Mouse (Mus musculus): ENCODE data around the gene Olfr1174-ps.

Olfr1174-ps gene

DNA sequence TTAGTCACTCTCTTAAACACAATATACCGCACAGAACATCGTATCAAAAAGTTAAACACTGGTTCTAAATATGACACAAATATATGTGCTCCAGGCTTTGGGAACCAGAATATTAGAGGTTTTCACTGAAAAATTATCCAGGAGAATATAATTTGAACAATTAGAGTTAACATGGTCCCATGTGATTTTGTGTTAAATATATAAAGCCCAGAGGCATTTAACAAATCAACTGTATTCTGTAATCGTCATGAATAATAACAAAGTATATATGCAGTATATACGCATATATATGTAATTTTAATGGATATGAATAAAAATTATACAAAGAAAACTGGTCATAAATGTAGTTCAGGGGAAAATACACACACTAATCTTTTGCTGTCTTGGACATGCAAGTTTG lies at the start of gene Olfr1174-ps:
Olfr1174-ps (minus strand) TSS at position 101 of the 400 bp plus-strand sequence.
- DNase-seq: no peak

DNA sequence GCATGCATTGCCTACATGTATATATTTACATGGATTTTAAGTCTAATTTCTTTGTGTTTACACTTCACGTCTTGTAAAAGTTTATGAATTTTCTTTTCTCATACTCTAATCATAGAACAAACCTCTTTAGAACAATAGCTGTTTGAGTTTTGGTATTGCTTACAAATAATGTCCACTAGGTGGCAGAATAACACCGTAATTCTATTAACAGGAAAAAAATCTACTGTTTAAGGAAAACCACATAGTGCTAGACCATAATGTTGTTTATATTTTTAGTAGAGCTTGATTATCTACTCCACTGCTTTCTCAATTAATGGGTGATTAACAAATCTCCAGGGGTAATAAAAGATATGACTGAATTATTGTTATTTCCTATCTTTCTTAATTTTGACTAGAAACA lies 41.4 kb upstream of the Olfr1174-ps start:
- DNase-seq: peak; percentile 23

DNA sequence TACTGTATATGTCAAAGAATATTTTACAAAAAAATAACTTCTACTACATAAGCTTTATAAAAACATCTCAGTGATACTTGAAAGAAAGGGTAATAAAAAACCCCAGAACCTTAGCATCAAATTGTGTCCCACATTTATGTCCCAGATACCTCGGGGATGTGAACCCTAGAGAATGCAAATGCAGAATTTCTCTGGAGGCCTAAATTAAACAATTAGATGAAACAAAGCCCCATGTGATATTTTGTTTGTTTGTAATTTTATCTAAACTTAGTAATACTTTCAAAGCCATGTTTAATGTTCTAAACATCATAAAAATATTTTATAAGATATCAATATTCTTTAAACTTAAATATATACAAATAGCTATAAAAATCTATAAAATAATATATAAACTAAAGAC lies 31.5 kb upstream of the Olfr1174-ps start, which contains the start of gene Olfr1177-ps:
Olfr1177-ps (minus strand) TSS at position 101 of the 400 bp plus-strand sequence.
- no peak for DNase-seq

DNA sequence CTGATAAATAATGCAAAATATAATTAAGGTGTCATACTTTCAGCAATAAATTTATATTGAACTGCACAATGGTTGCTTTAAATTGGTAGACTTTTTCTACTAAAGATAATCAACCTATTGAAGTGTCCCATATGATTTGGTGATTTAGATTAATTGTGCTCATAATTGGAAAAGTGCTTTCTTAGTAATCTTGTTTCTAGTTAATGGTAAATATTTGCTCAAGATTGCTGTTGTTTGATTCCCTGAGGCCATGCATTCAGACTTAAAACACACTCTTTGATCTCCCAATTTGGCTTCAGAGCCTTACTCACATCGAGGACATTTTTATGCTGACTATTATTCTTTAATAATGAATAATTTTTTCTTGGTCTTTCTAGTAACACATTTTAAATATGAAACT lies 21.5 kb upstream of the Olfr1174-ps start, which contains the start of gene Olfr1176:
Olfr1176 (plus strand) TSS at position 301 of the 400 bp plus-strand sequence.
- DNase-seq: no peak

DNA sequence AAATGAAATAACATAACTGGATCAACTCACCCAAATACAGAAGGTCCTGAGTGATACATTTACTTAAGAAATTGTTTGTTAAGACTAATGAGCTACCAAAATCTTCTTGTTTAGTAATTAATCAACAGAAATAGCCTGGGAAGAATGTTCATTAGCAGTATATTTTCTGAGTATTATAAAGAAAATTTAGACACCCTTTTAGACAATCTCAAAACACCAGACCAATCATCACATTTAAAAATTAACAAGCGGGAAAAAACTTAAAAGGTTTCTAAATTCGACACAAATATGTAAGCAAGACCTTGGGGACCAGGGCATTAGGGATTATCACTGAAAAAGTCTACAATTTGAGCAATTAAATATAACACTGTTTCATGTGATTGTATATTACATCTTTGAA lies 12.2 kb upstream of the Olfr1174-ps start, which contains the start of gene Olfr1175-ps:
Olfr1175-ps (minus strand) TSS at position 101 of the 400 bp plus-strand sequence.
- DNase-seq: no peak

DNA sequence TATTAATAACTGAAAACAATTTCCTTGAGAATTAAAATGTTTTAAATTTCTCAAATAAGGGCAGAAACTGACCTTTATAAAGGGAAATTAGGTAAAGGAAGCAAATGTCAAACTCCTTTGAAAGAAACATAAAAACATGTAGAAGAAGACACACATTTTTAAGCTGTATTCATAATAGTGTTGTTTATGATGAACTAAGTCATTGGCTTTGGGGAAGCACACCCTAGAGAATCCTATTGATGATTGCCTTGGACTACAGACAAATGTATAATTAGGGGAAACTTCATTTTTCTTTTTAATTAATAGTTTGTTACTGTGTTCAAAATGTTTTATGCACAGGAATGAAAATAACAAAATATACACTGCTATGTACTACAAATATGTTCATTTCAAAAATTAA lies 35.2 kb downstream of the Olfr1174-ps start, which contains the start of gene Olfr1173:
Olfr1173 (minus strand) TSS at position 101 of the 400 bp plus-strand sequence.
- DNase-seq: no peak
